ENCODE assay signal across 17 mouse cellular contexts in the genomic region with DNA sequence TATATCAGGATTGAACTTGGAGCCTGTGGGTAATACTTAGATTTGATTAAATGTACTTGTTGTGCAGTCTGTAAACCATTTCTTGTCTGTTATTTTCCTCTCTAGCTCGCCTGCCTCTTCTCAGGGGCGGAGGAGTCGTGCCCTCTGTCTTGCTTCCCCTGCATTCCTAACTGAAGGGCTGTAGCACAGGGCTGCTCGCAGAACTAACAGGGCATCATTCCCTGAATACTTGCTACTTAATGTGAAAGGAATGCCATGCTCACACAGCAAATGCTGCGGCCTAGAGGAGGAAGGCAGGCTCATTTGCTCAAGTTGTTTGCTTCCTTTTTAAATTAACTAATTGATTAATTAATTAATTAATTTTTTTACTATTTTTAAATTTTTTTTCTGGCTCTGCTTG. TPM values are rescaled to one million over a fixed set of nuclear protein-coding genes. Genes with fewer than 3 reads are reported as not detected.
DNase-seq lines count a peak whose midpoint lies in the region; ATAC-seq lines count a peak whose summit lies in the region.
"Had no signal": no experiment of that assay in that cellular context is flagged by ENCODE, and none has a peak within 500 bp of the region (broad histone marks: within the 10 kb centered on the region; RNA-seq: fewer than 3 reads in every experiment).

No protein-coding gene starts in this region.

- no peak for ATAC-seq in hindbrain, embryonic 11.5 days (ENCODE audit: low FRiP score)
- no peak for ATAC-seq in hindbrain, embryonic 13.5 days (ENCODE audit: low FRiP score)
- no peak for ATAC-seq in embryonic facial prominence, embryonic 11.5 days (replicated peaks; ENCODE audit: insufficient number of reproducible peaks, low FRiP score, low TSS enrichment, low read depth)
- peak; percentile 84 for ATAC-seq in lung, embryonic 16.5 days (ENCODE audit: low read depth)
- ATAC-seq in erythroid progenitor cell, adult 5-6 weeks (replicated peaks; ENCODE audit: low FRiP score, poor library complexity, severe bottlenecking), result no peak
- ATAC-seq: forebrain, embryonic 14.5 days; midbrain, embryonic 15.5 days had no signal

- no peak overlapping the region for H3K4me3 ChIP-seq in hindbrain, embryonic 11.5 days (ENCODE audit: low read depth, low read length)
- H3K4me3 ChIP-seq in hindbrain, embryonic 13.5 days, result no peak overlapping the region
- H3K4me3 ChIP-seq in embryonic facial prominence, embryonic 11.5 days (ENCODE audit: low read depth, low read length), result no peak overlapping the region
- no peak overlapping the region for H3K4me3 ChIP-seq in lung, embryonic 16.5 days (ENCODE audit: low read length)
- H3K4me3 ChIP-seq: embryonic facial prominence, embryonic 15.5 days; hindbrain, embryonic 15.5 days; midbrain, embryonic 15.5 days had no signal

- no peaks in the 10 kb centered on the region for H3K36me3 ChIP-seq in hindbrain, embryonic 11.5 days (ENCODE audit: control insufficient read depth, insufficient read depth, low read length)
- H3K36me3 ChIP-seq in hindbrain, embryonic 13.5 days, result no peaks in the 10 kb centered on the region
- H3K36me3 ChIP-seq in embryonic facial prominence, embryonic 11.5 days (replicated peaks; ENCODE audit: control insufficient read depth, insufficient read depth, low read depth, low read length), result no peaks in the 10 kb centered on the region
- H3K36me3 ChIP-seq in lung, embryonic 16.5 days (ENCODE audit: control insufficient read depth, insufficient read depth, low read length), result no peaks in the 10 kb centered on the region
- H3K36me3 ChIP-seq: embryonic facial prominence, embryonic 15.5 days; hindbrain, embryonic 15.5 days; midbrain, embryonic 15.5 days had no signal

- H3K4me1 ChIP-seq in hindbrain, embryonic 11.5 days (replicated peaks; ENCODE audit: control insufficient read depth, insufficient read depth, low read length), result no peaks in the 10 kb centered on the region
- no peaks in the 10 kb centered on the region for H3K4me1 ChIP-seq in hindbrain, embryonic 13.5 days (replicated peaks)
- H3K4me1 ChIP-seq in embryonic facial prominence, embryonic 11.5 days (ENCODE audit: control insufficient read depth, insufficient read depth, low read length), result no peaks in the 10 kb centered on the region
- no peaks in the 10 kb centered on the region for H3K4me1 ChIP-seq in lung, embryonic 16.5 days (replicated peaks; ENCODE audit: control insufficient read depth, insufficient read depth, low read length)
- H3K4me1 ChIP-seq: embryonic facial prominence, embryonic 15.5 days; hindbrain, embryonic 15.5 days; midbrain, embryonic 15.5 days had no signal

- no peaks in the 10 kb centered on the region for H3K9me3 ChIP-seq in hindbrain, embryonic 11.5 days (ENCODE audit: control insufficient read depth, low read length)
- H3K9me3 ChIP-seq in hindbrain, embryonic 13.5 days, result no peaks in the 10 kb centered on the region
- no peaks in the 10 kb centered on the region for H3K9me3 ChIP-seq in embryonic facial prominence, embryonic 11.5 days (replicated peaks; ENCODE audit: control insufficient read depth, low read length)
- H3K9me3 ChIP-seq in lung, embryonic 16.5 days (ENCODE audit: control insufficient read depth, low read length), result no peaks in the 10 kb centered on the region
- H3K9me3 ChIP-seq: embryonic facial prominence, embryonic 15.5 days; hindbrain, embryonic 15.5 days; midbrain, embryonic 15.5 days had no signal

- WGBS in hindbrain, embryonic 11.5 days, result 61% methylated on average over 5 of the region's 5 CpGs
- 67% methylated on average over 5 of the region's 5 CpGs for WGBS in hindbrain, embryonic 13.5 days
- WGBS in embryonic facial prominence, embryonic 11.5 days, result 68% methylated on average over 5 of the region's 5 CpGs
- WGBS in lung, embryonic 16.5 days, result 25% methylated on average over 5 of the region's 5 CpGs

- H3K27ac ChIP-seq in hindbrain, embryonic 11.5 days (ENCODE audit: low read depth, low read length), result no peak overlapping the region
- H3K27ac ChIP-seq in hindbrain, embryonic 13.5 days, result no peak overlapping the region
- no peak overlapping the region for H3K27ac ChIP-seq in embryonic facial prominence, embryonic 11.5 days (replicated peaks; ENCODE audit: low read depth, low read length)
- no peak overlapping the region for H3K27ac ChIP-seq in lung, embryonic 16.5 days (ENCODE audit: low read length)
- H3K27ac ChIP-seq: embryonic facial prominence, embryonic 15.5 days; hindbrain, embryonic 15.5 days; midbrain, embryonic 15.5 days had no signal

- no peaks in the 10 kb centered on the region for H3K27me3 ChIP-seq in hindbrain, embryonic 11.5 days (ENCODE audit: control insufficient read depth, insufficient read depth, low read length)
- H3K27me3 ChIP-seq in hindbrain, embryonic 13.5 days, result no peaks in the 10 kb centered on the region
- H3K27me3 ChIP-seq in embryonic facial prominence, embryonic 11.5 days (ENCODE audit: control insufficient read depth, insufficient read depth, low read length), result no peaks in the 10 kb centered on the region
- H3K27me3 ChIP-seq in lung, embryonic 16.5 days (ENCODE audit: control insufficient read depth, insufficient read depth, low read depth, low read length), result no peaks in the 10 kb centered on the region
- H3K27me3 ChIP-seq: embryonic facial prominence, embryonic 15.5 days; hindbrain, embryonic 15.5 days; midbrain, embryonic 15.5 days had no signal

- H3K4me2 ChIP-seq in hindbrain, embryonic 11.5 days (replicated peaks; ENCODE audit: low read depth, low read length), result no peak overlapping the region
- no peak overlapping the region for H3K4me2 ChIP-seq in hindbrain, embryonic 13.5 days
- H3K4me2 ChIP-seq in embryonic facial prominence, embryonic 11.5 days (ENCODE audit: low read depth, low read length), result no peak overlapping the region
- H3K4me2 ChIP-seq in lung, embryonic 16.5 days (ENCODE audit: low read depth, low read length), result no peak overlapping the region
- H3K4me2 ChIP-seq: embryonic facial prominence, embryonic 15.5 days; hindbrain, embryonic 15.5 days; midbrain, embryonic 15.5 days had no signal

- DNase-seq in hindbrain, embryonic 11.5 days (ENCODE audit: low spot score), result peak; percentile 6
- DNase-seq in embryo, embryonic 10 days (ENCODE audit: low spot score), result peak; percentile 43
- peak; percentile 33 for DNase-seq in embryonic facial prominence, embryonic 11.5 days (ENCODE audit: low spot score)
- no peak for DNase-seq in T-cell, adult 2 months (ENCODE audit: low spot score)
- DNase-seq in ovary, postnatal 10 days (ENCODE audit: low spot score), result no peak
- DNase-seq: adrenal gland, postnatal 36 days; cerebellum, postnatal 10 days; gastrocnemius, postnatal 14 days; layer of hippocampus, postnatal 36 days had no signal

- no peak overlapping the region for H3K9ac ChIP-seq in hindbrain, embryonic 11.5 days (ENCODE audit: low read depth, low read length)
- no peak overlapping the region for H3K9ac ChIP-seq in hindbrain, embryonic 13.5 days
- H3K9ac ChIP-seq in embryonic facial prominence, embryonic 11.5 days (replicated peaks; ENCODE audit: low read length), result no peak overlapping the region
- no peak overlapping the region for H3K9ac ChIP-seq in lung, embryonic 16.5 days (ENCODE audit: low read length)
- H3K9ac ChIP-seq: embryonic facial prominence, embryonic 15.5 days; hindbrain, embryonic 15.5 days; midbrain, embryonic 15.5 days had no signal

RNA-seq across cellular contexts. Expression of a gene that starts 43.7 kb away (rescaled TPM):
- polyA plus RNA-seq in hindbrain, embryonic 11.5 days (2014; fragmentation: Nextera tagmentation; extraction: Ambion mirVana), result 0.33 and 1.2 TPM in 2 replicates
- polyA plus RNA-seq in hindbrain, embryonic 13.5 days (2015; fragmentation: Nextera tagmentation; extraction: Ambion mirVana), result 0.75 and 1.2 TPM in 2 replicates
- 0.31 and 0.38 TPM in 2 replicates for polyA plus RNA-seq in embryonic facial prominence, embryonic 11.5 days (2014; fragmentation: Nextera tagmentation; extraction: Ambion mirVana)
- 3.0 and 5.1 TPM in 2 replicates for polyA plus RNA-seq in lung, embryonic 16.5 days (2015; fragmentation: Nextera tagmentation; extraction: Ambion mirVana)
- not detected in 2 replicates for total RNA-seq in erythroid progenitor cell, adult 5-6 weeks (2015; ENCODE audit: low replicate concordance)
- not detected in 2 replicates for total RNA-seq in erythroid progenitor cell, adult 5-6 weeks (2017; ENCODE audit: low replicate concordance)
- total RNA-seq: adrenal gland, postnatal 36 days; gastrocnemius, postnatal 14 days; MEL had no signal

Comparison
In these comparisons a context has a peak if more than half of its experiments do, and no peak if none do; other contexts are left out.
1. DNase-seq: peak in hindbrain, embryonic 11.5 days (single experiment), embryo, embryonic 10 days (single experiment) and embryonic facial prominence, embryonic 11.5 days (single experiment); none in T-cell, adult 2 months (single experiment) and ovary, postnatal 10 days (single experiment).